Mouse (Mus musculus) kidney, postnatal 4 days (tissue): Measurements from ENCODE around the gene Gm28374.
A peak's percentile ranks its signal among the peaks of the same experiment; 100 is the strongest.
"Not testable (repeated sequence)": the region's sequence is repeated elsewhere in the genome, so short reads cannot be mapped to it uniquely, and the experiment has no call there.

Source experiments
- DNase-seq, 2 experiments: peaks; one replicate each; pipeline ENCODE4 v3.0.0; 2021; ENCODE audit warnings: mixed read lengths in 2 of 2

Gm28374 gene

DNA sequence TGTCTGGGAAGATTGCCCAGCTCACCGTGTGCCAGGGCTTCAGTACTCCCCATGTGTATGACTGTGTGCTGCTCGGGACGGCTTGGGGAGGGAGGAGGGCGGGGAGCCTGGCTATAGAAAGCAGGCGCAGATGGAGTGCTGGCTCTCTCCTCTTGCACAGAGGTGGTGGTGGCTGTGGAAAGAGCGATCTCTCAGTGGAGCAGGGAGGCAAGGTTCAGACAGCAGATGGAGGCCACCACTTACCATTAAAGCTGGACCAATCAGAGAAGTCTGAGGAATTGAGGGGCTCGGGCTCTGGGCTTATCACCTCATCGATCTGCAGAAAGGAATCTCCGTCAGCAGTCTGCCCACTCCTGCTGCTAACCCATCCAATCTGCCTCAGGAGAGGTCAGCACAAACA is at the start of gene Gm28374:
Gene Gm28374 (minus strand): TSS at position 101 of the 400 bp plus-strand sequence.
- no peak for DNase-seq

DNA sequence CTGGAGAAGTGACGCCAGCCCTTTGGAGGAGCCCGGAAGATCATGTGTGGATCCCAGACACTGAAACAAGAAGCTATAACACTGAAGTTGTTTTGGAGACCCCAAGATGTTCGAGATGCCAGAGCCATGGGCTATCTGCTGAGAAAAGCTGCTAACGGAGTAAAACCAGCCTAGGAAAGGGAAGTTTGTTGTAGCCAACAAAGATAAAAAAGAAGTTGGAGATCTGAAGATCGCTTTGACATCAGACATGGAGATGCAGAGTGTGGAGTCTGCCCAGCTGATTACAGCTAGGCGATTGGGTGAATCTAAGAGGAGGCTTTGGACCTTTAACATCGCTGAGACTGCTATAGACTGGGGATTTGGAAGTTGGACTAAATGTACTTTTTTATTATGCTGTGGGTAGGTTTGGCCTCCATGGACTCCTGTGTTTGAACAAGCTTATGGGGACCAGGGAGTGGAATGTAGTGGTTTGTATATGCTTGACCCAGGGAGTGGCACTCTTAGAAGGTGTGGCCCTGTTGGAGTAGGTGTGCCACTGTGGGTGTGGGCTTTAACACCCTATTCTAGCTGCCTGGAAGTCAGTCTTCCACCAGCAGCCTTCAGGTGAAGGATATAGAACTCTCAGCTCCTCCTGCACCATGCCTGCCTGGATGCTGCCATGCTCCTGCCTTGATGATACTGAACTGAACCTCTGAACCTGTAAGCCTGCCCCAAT is 48.5 kb upstream of the Gm28374 start:
- DNase-seq: not testable (repeated sequence)

GRCm38 (mm10) chr19:6127760-6128341 is 45.8 kb upstream of the Gm28374 start, which contains the start of gene Snx15:
Gene Snx15, minus strand, starts transcription at chr19:6128304.
- peak; percentile 93 to 98 for DNase-seq

- DNase-seq: no peak
Observed at GRCm38 (mm10) chr19:6126789-6127580, 44.9 kb upstream of the Gm28374 start.

DNA sequence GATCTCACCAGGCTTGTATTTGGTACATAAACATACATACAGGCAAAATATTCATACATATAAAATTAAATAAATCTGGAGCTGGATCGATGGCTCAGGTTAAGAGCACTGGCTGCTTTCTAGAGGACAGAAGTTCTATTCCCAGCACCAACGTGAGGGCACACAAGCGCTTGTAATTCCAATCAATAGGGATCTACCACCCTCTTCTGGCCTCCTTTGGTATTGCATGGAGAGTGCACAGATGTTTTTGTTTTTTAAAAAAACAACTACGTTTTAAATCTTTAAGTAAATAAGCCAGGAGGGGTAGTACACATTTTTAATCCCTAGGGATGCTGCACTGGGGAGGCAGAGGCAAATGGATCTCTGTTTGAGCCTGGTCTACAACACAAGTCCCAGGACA is 44.2 kb upstream of the Gm28374 start:
- DNase-seq: peak; percentile 58 to 59

DNA sequence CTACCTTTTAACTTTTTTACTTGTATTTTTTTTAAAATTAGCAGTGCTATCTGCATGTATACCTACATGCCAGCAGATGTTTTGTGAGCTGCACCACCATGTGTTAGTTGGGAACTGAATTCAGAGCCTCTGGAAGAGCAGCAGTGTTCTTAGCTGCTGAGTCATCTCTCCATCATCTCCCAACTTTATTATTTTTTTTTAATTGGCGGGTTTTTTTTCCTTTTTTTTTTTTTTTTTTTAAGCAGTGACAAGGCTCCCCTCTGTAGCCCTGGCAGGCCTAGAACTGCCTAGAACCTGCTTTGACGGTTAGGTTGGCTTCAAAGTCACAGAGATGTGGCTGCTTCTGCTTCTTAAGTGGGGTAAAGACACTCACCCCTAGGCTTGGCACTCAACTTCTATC is 42.8 kb upstream of the Gm28374 start:
- no peak for DNase-seq

- no peak for DNase-seq
Observed at GRCm38 (mm10) chr19:6123330-6123729, 41.3 kb upstream of the Gm28374 start.

DNA sequence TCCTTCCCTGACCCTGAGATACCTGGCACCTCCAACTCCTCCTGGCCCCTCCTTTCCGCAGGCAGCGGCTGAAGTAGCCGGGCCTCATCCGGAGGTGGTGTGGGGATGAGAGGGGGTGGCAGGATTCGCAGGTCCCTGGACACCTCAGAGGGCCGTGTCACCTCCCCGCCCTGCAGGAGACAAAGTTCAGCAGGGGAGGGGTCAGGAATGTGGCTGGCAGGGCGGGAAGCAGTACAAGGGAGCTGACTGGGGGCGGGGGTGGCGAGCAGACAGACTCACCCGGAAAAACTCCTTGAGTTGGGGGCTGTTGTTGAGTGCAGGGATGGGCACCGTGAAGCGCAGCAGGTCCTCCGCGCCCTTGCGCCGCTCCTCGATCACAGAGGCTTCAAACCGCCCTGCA is 39.7 kb upstream of the Gm28374 start:
- peak in 1 of 2 experiments; percentile 43 for DNase-seq

DNA sequence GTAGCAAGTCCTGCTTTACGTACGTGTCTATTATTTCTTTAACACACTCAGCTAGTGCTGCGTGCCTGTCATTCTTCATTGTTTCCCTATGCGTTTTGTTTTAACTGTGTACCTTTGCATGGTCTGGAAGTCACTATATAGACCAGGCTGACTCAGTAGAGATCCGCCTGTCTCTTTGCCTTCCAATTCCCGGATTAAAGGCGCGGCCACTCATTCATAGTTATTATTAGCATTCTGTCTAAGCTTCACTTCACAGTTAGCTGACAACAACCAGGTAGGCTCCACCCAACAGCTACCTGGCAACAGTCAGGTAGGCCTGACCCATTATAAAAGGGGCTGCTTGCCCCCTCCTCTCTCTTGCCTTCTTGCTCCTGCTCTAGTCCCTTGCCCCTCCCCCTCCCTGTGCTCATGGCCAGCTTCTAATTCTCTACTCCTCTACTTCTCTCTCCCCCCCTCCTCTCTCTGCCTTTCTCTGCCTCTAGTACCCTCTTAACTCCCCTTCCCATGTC is 36.7 kb upstream of the Gm28374 start:
- DNase-seq: peak in 1 of 2 experiments; percentile 32

- peak; percentile 89 to 94 for DNase-seq
Observed at GRCm38 (mm10) chr19:6117986-6118676, 36.1 kb upstream of the Gm28374 start, which contains the start of gene Sac3d1. Gene Sac3d1, minus strand, starts transcription at chr19:6118650.

GRCm38 (mm10) chr19:6117346-6117985 is 35.4 kb upstream of the Gm28374 start:
- DNase-seq: no peak

DNA sequence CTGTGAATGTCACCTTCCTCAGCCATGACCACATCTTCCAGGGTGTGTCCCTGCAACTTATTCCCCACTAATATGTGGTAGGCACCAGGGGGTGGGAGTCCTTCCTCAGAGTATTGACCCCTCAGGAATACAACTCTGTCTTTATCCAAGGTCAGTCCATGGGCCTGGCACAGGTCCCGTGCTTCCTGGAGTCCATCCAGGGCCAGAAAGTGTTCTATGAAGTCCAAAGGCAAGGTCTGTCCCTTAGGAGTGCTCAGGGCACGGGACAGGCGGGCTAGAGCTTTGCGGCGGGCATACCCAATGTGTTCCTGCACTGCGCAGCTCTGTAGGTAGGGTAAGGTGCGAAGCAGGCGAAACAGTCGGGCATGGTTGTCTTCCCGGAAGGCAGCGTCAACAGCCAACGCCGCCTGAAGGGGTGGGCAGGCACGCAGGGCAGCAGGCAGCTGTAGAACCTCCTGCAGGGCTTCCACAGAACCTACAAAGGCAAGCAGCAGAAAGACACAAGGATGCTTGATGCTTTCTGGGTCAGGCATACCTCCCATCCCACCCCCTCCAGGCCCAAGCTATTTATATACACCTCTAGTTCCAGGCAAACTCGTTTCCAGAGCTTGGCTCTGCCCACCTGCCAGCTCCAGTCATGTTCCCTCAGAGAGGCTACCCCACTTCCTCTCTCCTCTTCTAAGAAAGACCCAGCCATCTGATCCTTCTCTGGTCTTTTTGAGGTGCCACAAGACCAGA is 34.2 kb upstream of the Gm28374 start:
- DNase-seq: no peak

DNA sequence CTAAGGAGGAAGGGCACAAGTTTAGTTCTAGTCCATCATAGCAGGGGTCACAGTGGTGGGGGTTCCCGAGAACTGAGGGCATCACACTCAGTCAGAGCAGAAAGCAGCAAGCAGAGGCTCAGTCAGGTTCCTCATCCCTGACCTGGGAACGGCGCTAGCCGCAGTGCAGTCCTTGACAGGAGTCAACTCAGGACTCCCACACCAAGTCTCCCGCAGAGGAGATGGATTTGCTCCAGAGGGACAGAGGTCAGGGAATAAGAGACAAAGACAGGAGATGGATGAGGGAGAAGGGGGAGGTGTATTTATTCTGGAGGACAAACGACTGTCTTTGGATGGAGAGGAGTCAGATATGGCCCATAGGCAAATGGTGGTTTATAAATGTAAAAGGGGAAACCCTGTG is 31.1 kb upstream of the Gm28374 start:
- DNase-seq: no peak

- DNase-seq: no peak
Observed at GRCm38 (mm10) chr19:6105586-6105985, 23.5 kb upstream of the Gm28374 start, which contains the start of gene Naaladl1. Gene Naaladl1, plus strand, starts transcription at chr19:6105782.

DNA sequence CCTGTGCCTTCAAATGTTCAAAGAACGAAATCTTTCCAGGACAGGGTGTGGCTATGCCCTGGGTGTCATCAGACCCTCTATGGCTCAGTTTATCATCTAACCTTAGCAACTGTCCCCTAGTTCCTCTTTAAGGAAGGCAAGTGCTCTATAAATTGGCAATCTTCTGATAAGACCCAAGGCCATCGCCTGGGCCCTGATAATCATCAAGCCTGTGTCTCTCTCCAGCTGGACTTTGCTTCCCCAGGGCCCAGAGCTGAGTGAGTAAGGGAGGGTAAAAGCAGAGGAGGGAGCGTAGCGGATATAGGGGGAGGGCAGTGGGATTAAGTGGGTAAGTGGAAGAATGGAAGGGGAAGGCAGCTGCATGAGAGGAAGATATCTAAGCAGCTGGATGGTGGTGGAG is 22.4 kb upstream of the Gm28374 start:
- DNase-seq: no peak

GRCm38 (mm10) chr19:6102169-6102853 is 20.3 kb upstream of the Gm28374 start:
- no peak for DNase-seq

DNA sequence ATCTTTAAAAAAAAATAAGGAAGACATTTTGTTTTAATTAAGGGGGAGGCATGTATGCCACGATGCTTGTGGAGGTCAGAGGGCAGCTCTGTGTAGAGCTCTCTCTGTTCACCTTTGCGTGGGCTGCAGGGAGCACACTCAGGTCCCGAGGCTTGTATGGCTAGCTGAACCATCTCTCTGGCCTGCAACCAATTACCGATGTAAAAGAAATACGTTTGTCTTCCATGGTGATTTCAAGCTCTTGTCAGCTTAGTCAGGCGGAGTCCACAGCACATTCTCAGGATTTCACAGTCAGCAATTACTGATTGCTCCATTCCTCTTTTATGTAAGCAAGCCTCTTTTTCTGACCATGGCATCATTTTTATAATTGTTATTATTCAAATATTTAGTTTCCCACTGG is 19.1 kb upstream of the Gm28374 start:
- no peak for DNase-seq

GRCm38 (mm10) chr19:6097847-6098246 is 15.8 kb upstream of the Gm28374 start:
- peak in 1 of 2 experiments; percentile 31 for DNase-seq

- DNase-seq: no peak
Observed at GRCm38 (mm10) chr19:6094119-6094518, 12.1 kb upstream of the Gm28374 start, which contains the start of gene AC131692.1. Gene AC131692.1, plus strand, starts transcription at chr19:6094419.

DNA sequence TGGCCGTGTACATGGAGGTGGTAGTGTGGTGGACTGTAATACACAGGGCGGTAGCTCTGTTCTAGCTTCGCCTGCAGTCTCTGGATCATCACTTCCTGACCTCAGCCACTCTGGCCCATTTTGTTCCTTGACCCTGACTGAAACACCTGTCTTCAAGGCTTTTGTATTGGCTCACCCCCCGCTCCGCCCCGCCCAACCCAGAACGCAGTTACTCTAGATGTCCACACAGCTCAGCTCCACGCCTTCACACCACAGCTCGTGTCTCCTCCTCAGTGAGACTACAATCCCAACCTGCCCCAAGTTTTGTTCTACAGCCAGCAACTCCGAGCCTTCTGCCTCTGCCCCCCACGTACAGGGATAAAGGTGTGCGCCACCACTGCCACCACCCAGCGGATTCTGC is 6.8 kb upstream of the Gm28374 start:
- no peak for DNase-seq

GRCm38 (mm10) chr19:6085417-6085879 is 3.4 kb upstream of the Gm28374 start:
- peak; percentile 78 to 86 for DNase-seq
